Mouse (Mus musculus): ENCODE results near the gene Map3k12. TPM values are rescaled to one million over a fixed set of nuclear protein-coding genes. Genes with fewer than 3 reads are reported as not detected.

The Map3k12 gene
- polyA plus RNA-seq, 1 experiment: 12.7 TPM

GRCm38 (mm10) chr15:102451666-102452430 is 65.0 kb downstream of the Map3k12 start:
- no peak overlapping the region for H3K27ac ChIP-seq (ENCODE audit: control insufficient read depth, insufficient read depth, low read length)
- H3K4me3 ChIP-seq (ENCODE audit: control insufficient read depth, insufficient read depth, low read length): no peak overlapping the region
- DNase-seq: no peak
- H3K36me3 ChIP-seq (ENCODE audit: control insufficient read depth, insufficient read depth, low read length): no peaks in the 10 kb centered on the region
- WGBS: 89% methylated on average over 26 of the region's 26 CpGs
- peaks cover 9% of the 10 kb centered on the region for H3K4me1 ChIP-seq (replicated peaks; ENCODE audit: control insufficient read depth, insufficient read depth, low read length)
- TF ChIP-seq POLR2A (IDR thresholded peaks at IDR 0.05; ENCODE audit: control insufficient read depth, extremely low read depth, insufficient read depth, low read length, poor library complexity) (no peak), CTCF (IDR thresholded peaks at IDR 0.05; ENCODE audit: borderline replicate concordance, control insufficient read depth, extremely low read depth, insufficient read depth, low read length, poor library complexity) (no peak)
- H3K27me3 ChIP-seq (ENCODE audit: control insufficient read depth, insufficient read depth, low read length): no peaks in the 10 kb centered on the region

- peaks cover 9% of the 10 kb centered on the region for H3K4me1 ChIP-seq (replicated peaks; ENCODE audit: control insufficient read depth, insufficient read depth, low read length)
- WGBS: 64% methylated on average over 7 of the region's 7 CpGs
- no peak overlapping the region for H3K27ac ChIP-seq (ENCODE audit: control insufficient read depth, insufficient read depth, low read length)
- no peak for DNase-seq
- TF ChIP-seq POLR2A (IDR thresholded peaks at IDR 0.05; ENCODE audit: control insufficient read depth, extremely low read depth, insufficient read depth, low read length, poor library complexity): no peak
- TF ChIP-seq CTCF (IDR thresholded peaks at IDR 0.05; ENCODE audit: borderline replicate concordance, control insufficient read depth, extremely low read depth, insufficient read depth, low read length, poor library complexity): no peak
- no peak overlapping the region for H3K4me3 ChIP-seq (ENCODE audit: control insufficient read depth, insufficient read depth, low read length)
- H3K27me3 ChIP-seq (ENCODE audit: control insufficient read depth, insufficient read depth, low read length): no peaks in the 10 kb centered on the region
- no peaks in the 10 kb centered on the region for H3K36me3 ChIP-seq (ENCODE audit: control insufficient read depth, insufficient read depth, low read length)
Observed at GRCm38 (mm10) chr15:102450928-102451327, 65.9 kb downstream of the Map3k12 start.

GRCm38 (mm10) chr15:102449366-102449765 is 67.5 kb downstream of the Map3k12 start:
- DNase-seq: no peak
- no peaks in the 10 kb centered on the region for H3K27me3 ChIP-seq (ENCODE audit: control insufficient read depth, insufficient read depth, low read length)
- H3K4me3 ChIP-seq (ENCODE audit: control insufficient read depth, insufficient read depth, low read length): no peak overlapping the region
- peaks cover 9% of the 10 kb centered on the region for H3K4me1 ChIP-seq (replicated peaks; ENCODE audit: control insufficient read depth, insufficient read depth, low read length)
- TF ChIP-seq POLR2A (IDR thresholded peaks at IDR 0.05; ENCODE audit: control insufficient read depth, extremely low read depth, insufficient read depth, low read length, poor library complexity) (no peak), CTCF (IDR thresholded peaks at IDR 0.05; ENCODE audit: borderline replicate concordance, control insufficient read depth, extremely low read depth, insufficient read depth, low read length, poor library complexity) (no peak)
- no peaks in the 10 kb centered on the region for H3K36me3 ChIP-seq (ENCODE audit: control insufficient read depth, insufficient read depth, low read length)
- 90% methylated on average over 8 of the region's 8 CpGs for WGBS
- H3K27ac ChIP-seq (ENCODE audit: control insufficient read depth, insufficient read depth, low read length): no peak overlapping the region

Other genes starting within 250 kb of the Map3k12 start
- gene Gm9918, start 246.5 kb downstream of the Map3k12 start, polyA plus RNA-seq (2012; rRNA removed): 0.30 and 0.31 TPM in 2 replicates
- gene Mfsd5, start 237.6 kb downstream of the Map3k12 start, polyA plus RNA-seq (2012; rRNA removed): 87.9 and 92.5 TPM in 2 replicates
- 51.5 and 55.6 TPM in 2 replicates for gene Espl1, start 220.8 kb downstream of the Map3k12 start, polyA plus RNA-seq (2012; rRNA removed)
- gene Pfdn5, start 190.9 kb downstream of the Map3k12 start, polyA plus RNA-seq (2012; rRNA removed): 76.0 and 93.2 TPM in 2 replicates
- gene Myg1, start 185.4 kb downstream of the Map3k12 start, polyA plus RNA-seq (2012; rRNA removed): 104 and 105 TPM in 2 replicates
- gene Aaas, start 166.3 kb downstream of the Map3k12 start, polyA plus RNA-seq (2012; rRNA removed): 106 and 107 TPM in 2 replicates
- 0.13 and 0.23 TPM in 2 replicates for gene Sp7, start 149.9 kb downstream of the Map3k12 start, polyA plus RNA-seq (2012; rRNA removed)
- gene Sp1, start 110.9 kb downstream of the Map3k12 start, polyA plus RNA-seq (2012; rRNA removed): 45.0 and 52.1 TPM in 2 replicates
- gene Amhr2, start 71.7 kb downstream of the Map3k12 start, polyA plus RNA-seq (2012; rRNA removed): 0.65 and 1.7 TPM in 2 replicates
- gene Prr13, start 58.0 kb downstream of the Map3k12 start, polyA plus RNA-seq (2012; rRNA removed): 109 and 123 TPM in 2 replicates
- 846 and 935 TPM in 2 replicates for gene Pcbp2, start 46.5 kb downstream of the Map3k12 start, polyA plus RNA-seq (2012; rRNA removed)
- gene Gm10337, start 13.3 kb downstream of the Map3k12 start, polyA plus RNA-seq (2012; rRNA removed): not detected in 2 replicates
- gene Tarbp2, start 1.1 kb upstream of the Map3k12 start, polyA plus RNA-seq (2012; rRNA removed): 133 and 166 TPM in 2 replicates
- gene Npff, start 7.9 kb upstream of the Map3k12 start, polyA plus RNA-seq (2012; rRNA removed): 10.8 and 11.7 TPM in 2 replicates
- not detected in 2 replicates for gene Gm28047, start 108.0 kb upstream of the Map3k12 start, polyA plus RNA-seq (2012; rRNA removed)
- 129 and 140 TPM in 2 replicates for gene Atf7, start 108.4 kb upstream of the Map3k12 start, polyA plus RNA-seq (2012; rRNA removed)
- gene Atp5g2, start 155.3 kb upstream of the Map3k12 start, polyA plus RNA-seq (2012; rRNA removed): 378 and 434 TPM in 2 replicates
- gene Calcoco1, start 205.1 kb upstream of the Map3k12 start, polyA plus RNA-seq (2012; rRNA removed): 74.7 and 77.5 TPM in 2 replicates

Measured in thymus, adult 2 months (tissue).